Mouse (Mus musculus) induced T-regulatory cell, adult 2 months (primary cell): ENCODE results near the gene Olfr1152.

Source experiments
- DNase-seq: peaks from one replicate; pipeline ENCODE4 v3.0.0-alpha.2; 2012; ENCODE audit warnings: low read depth

Olfr1152 gene

GRCm38 (mm10) chr2:87866192-87866591, at the start of gene Olfr1152:
Gene Olfr1152, plus strand, starts transcription at chr2:87866492.
- DNase-seq, result no peak

GRCm38 (mm10) chr2:87830233-87830632, 36.1 kb upstream of the Olfr1152 start, which contains the start of gene Olfr1148:
Gene Olfr1148, plus strand, starts transcription at chr2:87830533.
- DNase-seq, result no peak

- DNase-seq, result no peak
These were observed 22.6 kb upstream of the Olfr1152 start, which contains the start of gene Olfr1150-ps1 for GRCm38 (mm10) chr2:87843693-87844092. Gene Olfr1150-ps1, plus strand, starts transcription at chr2:87843993.

DNA sequence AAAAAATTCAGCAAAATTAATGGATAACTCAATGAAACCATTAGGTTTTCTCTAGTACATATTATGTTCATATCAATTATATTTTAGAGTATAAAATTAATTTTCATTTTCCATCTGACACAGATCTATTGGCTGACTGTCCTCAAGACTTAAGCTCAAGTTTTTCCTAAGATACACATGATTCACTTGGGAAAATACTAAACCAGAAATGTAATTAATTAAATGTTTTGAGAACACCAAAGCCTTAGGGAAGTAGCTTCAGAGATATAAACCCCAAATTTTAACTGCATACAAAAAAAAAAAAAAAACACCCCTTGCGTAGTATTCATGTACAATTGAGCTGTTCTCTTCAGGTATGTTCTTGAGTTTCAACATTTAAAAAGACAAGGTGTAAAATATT, 10.7 kb upstream of the Olfr1152 start, which contains the start of gene Olfr1151:
Gene Olfr1151 (plus strand): TSS at position 301 of the 400 bp plus-strand sequence.
- DNase-seq, result no peak

GRCm38 (mm10) chr2:87894662-87895061, 28.4 kb downstream of the Olfr1152 start, which contains the start of gene Olfr1153:
Gene Olfr1153, plus strand, starts transcription at chr2:87894962.
- no peak for DNase-seq

GRCm38 (mm10) chr2:87905066-87905465, 38.8 kb downstream of the Olfr1152 start, which contains the start of gene Olfr1154:
Gene Olfr1154, minus strand, starts transcription at chr2:87905166.
- DNase-seq, result no peak
